Mouse (Mus musculus) heart, postnatal 0 days (tissue): ENCODE data around the gene Pm20d2.

ENCODE experiments used
- CTCF ChIP-seq: IDR thresholded peaks from 2 replicates; pipeline ENCODE4 v1.5.1; 2016; ENCODE audit warnings: antibody characterized with exemption, control low read depth, low read depth
- EP300 ChIP-seq: IDR thresholded peaks from 2 replicates; pipeline ENCODE4 v1.6.1; 2016; ENCODE audit warnings: antibody characterized with exemption, low read depth

GRCm38 (mm10) chr4:33132221-33132620 lies 57.3 kb downstream of the Pm20d2 start, which contains the start of gene Gabrr1:
- no peak for TF ChIP-seq EP300
- no peak for TF ChIP-seq CTCF
